Mouse (Mus musculus) kidney, postnatal 36 days (tissue): Measurements from ENCODE around the gene Tvp23a.

Experiments
- DNase-seq, 2 experiments: peaks; one replicate each; pipeline ENCODE4 v3.0.0; 2021 to 2022; ENCODE audit warnings: mixed read lengths in 2 of 2

Gene Tvp23a

GRCm38 (mm10) chr16:10452445-10452896 is 5.3 kb upstream of the Tvp23a start:
- peak; percentile 93 to 95 for DNase-seq

GRCm38 (mm10) chr16:10451906-10452305 is 4.7 kb upstream of the Tvp23a start:
- no peak for DNase-seq

GRCm38 (mm10) chr16:10448931-10449330 is 1.8 kb upstream of the Tvp23a start:
- peak; percentile 63 to 66 for DNase-seq

- DNase-seq, result no peak
Observed at GRCm38 (mm10) chr16:10447781-10448180, 619 bp upstream of the Tvp23a start.

- no peak for DNase-seq
Observed at GRCm38 (mm10) chr16:10446573-10447263, 444 bp downstream of the Tvp23a start.

GRCm38 (mm10) chr16:10443723-10444122 is 3.4 kb downstream of the Tvp23a start:
- DNase-seq, result no peak

GRCm38 (mm10) chr16:10441761-10442160 is 5.4 kb downstream of the Tvp23a start:
- no peak for DNase-seq

GRCm38 (mm10) chr16:10441328-10441727 is 5.8 kb downstream of the Tvp23a start:
- DNase-seq, result no peak

GRCm38 (mm10) chr16:10438055-10438454 is 9.1 kb downstream of the Tvp23a start:
- peak in 1 of 2 experiments; percentile 12 for DNase-seq

GRCm38 (mm10) chr16:10436166-10436565 is 11.0 kb downstream of the Tvp23a start:
- DNase-seq, result peak; percentile 74 to 76

GRCm38 (mm10) chr16:10433344-10433743 is 13.8 kb downstream of the Tvp23a start:
- DNase-seq, result no peak

GRCm38 (mm10) chr16:10432387-10432786 is 14.8 kb downstream of the Tvp23a start:
- DNase-seq, result no peak

GRCm38 (mm10) chr16:10431911-10432310 is 15.3 kb downstream of the Tvp23a start:
- DNase-seq, result no peak

- no peak for DNase-seq
Observed at GRCm38 (mm10) chr16:10420447-10421054, 26.6 kb downstream of the Tvp23a start.

- no peak for DNase-seq
Observed at GRCm38 (mm10) chr16:10417723-10418259, 29.4 kb downstream of the Tvp23a start.

GRCm38 (mm10) chr16:10416866-10417265 is 30.3 kb downstream of the Tvp23a start:
- peak in 1 of 2 experiments; percentile 38 for DNase-seq

- DNase-seq, result peak; percentile 54 to 82
Observed at GRCm38 (mm10) chr16:10415976-10416375, 31.2 kb downstream of the Tvp23a start.

GRCm38 (mm10) chr16:10411764-10412746 is 35.1 kb downstream of the Tvp23a start, which contains the start of gene Nubp1:
Nubp1 (plus strand) TSS chr16:10411948.
- peak; percentile 96 to 97 for DNase-seq

- peak; percentile 75 to 92 for DNase-seq
Observed at GRCm38 (mm10) chr16:10399160-10399559, 48.0 kb downstream of the Tvp23a start.

- DNase-seq, result no peak
Observed at GRCm38 (mm10) chr16:10398755-10399154, 48.4 kb downstream of the Tvp23a start.

GRCm38 (mm10) chr16:10394699-10395540 is 52.2 kb downstream of the Tvp23a start, which contains the start of gene Tekt5:
Tekt5 (minus strand) TSS chr16:10395490.
- peak; percentile 70 to 80 for DNase-seq

- no peak for DNase-seq
Observed at GRCm38 (mm10) chr16:10392587-10392986, 54.6 kb downstream of the Tvp23a start.
